Mouse (Mus musculus) cerebellum, adult 2 months (tissue): Measurements from ENCODE around the gene H1fx.

Source experiments
- CTCF ChIP-seq: fragments of 200-500 bp; IDR thresholded peaks from 2 replicates; pipeline ENCODE4 v1.5.1; 2011; ENCODE audit warnings: low read depth, mild to moderate bottlenecking, control low read depth, low read length, moderate library complexity, borderline replicate concordance; ENCODE audit not compliant: insufficient read depth
- POLR2A ChIP-seq: fragments of 200-500 bp; IDR thresholded peaks from 2 replicates; pipeline ENCODE4 v1.6.1; 2011; ENCODE audit warnings: low read length, control low read depth, borderline replicate concordance; ENCODE audit not compliant: insufficient read depth

GRCm38 (mm10) chr6:87937178-87937788 lies 44.2 kb downstream of the H1fx start:
- TF ChIP-seq POLR2A, result no peak
- TF ChIP-seq CTCF, result no peak
